Mouse (Mus musculus): ENCODE measurements at regions not wholly inside any gene's neighbourhood (a gene's known extent, or its start where the extent isn't known, plus 50 kb on each side); places are given as distances from the start of the nearest gene placed in this dataset.
A peak's percentile ranks its signal among the peaks of the same experiment; 100 is the strongest.

DNA sequence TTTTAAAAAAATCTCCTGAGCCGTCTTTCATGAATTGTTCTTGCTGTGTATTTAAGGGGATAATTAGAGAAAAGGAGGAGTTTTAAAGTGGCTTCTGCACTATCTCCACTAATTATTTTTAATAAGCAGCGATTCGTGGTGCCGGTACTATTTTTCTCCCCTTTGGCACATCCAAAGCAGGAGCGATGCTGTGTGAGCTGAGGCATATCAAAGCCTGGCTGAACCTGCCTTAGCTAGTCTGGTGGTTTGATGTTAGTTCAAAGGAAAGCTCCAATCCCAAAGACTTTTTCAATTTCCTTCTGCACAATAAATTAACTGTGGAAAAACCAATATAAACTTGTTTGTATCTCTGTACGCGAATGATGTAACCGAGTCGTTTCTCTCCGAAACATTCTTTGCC, 79.3 kb upstream of the Tmpo start:
- DNase-seq, result no peak
- H3K9ac ChIP-seq, result no peak overlapping the region

DNA sequence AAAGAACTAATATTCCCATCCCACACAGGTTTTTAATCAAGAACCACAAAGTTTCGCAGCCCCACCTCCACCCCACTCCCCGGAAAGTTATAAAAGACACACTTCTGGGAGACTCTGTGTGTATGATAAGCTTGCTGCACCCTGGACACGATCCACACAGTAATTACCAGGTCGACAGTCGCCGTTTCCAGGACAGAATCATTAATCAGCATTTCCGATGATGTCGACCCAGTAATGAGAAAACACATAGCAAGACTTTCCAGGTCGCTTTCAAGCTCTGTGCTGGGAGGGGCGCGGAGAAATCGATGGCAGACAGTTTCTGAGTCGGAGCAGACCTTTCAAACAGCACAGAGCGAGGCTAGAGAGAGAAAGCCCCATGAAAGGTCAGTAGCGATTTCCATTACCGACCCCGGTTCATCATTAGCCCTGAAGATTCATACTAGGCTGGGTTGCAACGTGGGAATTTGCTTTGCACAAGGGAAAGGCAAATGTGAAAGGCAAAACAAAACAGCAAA, 68.6 kb upstream of the Tmpo start:
- no peak overlapping the region for H3K9ac ChIP-seq
- H3K36me3 ChIP-seq (ENCODE audit: insufficient read depth), result no peaks in the 10 kb centered on the region
- no peaks in the 10 kb centered on the region for H3K9me3 ChIP-seq (ENCODE audit: low read length)
- 38% methylated on average over 18 of the region's 18 CpGs for WGBS
- no peak for ATAC-seq
- peak overlapping the region; percentile 23; the same call in 1 of the 2 replicates for H3K4me2 ChIP-seq (ENCODE audit: low read depth)
- no peak overlapping the region for H3K4me3 ChIP-seq (ENCODE audit: low read depth, low read length)
- DNase-seq, result no peak
- no peak for TF ChIP-seq CTCF (IDR thresholded peaks at IDR 0.05; ENCODE audit: low read depth)
- no peak overlapping the region for H3K27ac ChIP-seq (ENCODE audit: low read depth, low read length)
- H3K4me1 ChIP-seq (ENCODE audit: insufficient read depth), result no peaks in the 10 kb centered on the region
- no peaks in the 10 kb centered on the region; the same call in 1 of the 2 replicates for H3K27me3 ChIP-seq (ENCODE audit: insufficient read depth, low read length)

More for the DNA sequence above, 79.3 kb upstream of the Tmpo start:
- Histone ChIP-seq H3K4me1 (ENCODE audit: insufficient read depth) (no peaks in the 10 kb centered on the region), H3K27ac (ENCODE audit: low read depth, low read length) (no peak overlapping the region), H3K9me3 (ENCODE audit: low read length) (no peaks in the 10 kb centered on the region), H3K36me3 (ENCODE audit: insufficient read depth) (no peaks in the 10 kb centered on the region), H3K4me2 (ENCODE audit: low read depth) (no peak overlapping the region), H3K27me3 (ENCODE audit: insufficient read depth, low read length) (no peaks in the 10 kb centered on the region), H3K4me3 (ENCODE audit: low read depth, low read length) (no peak overlapping the region)
- TF ChIP-seq CTCF (IDR thresholded peaks at IDR 0.05; ENCODE audit: low read depth), result no peak
- 46% methylated on average over 10 of the region's 10 CpGs for WGBS
- no peak for ATAC-seq

DNA sequence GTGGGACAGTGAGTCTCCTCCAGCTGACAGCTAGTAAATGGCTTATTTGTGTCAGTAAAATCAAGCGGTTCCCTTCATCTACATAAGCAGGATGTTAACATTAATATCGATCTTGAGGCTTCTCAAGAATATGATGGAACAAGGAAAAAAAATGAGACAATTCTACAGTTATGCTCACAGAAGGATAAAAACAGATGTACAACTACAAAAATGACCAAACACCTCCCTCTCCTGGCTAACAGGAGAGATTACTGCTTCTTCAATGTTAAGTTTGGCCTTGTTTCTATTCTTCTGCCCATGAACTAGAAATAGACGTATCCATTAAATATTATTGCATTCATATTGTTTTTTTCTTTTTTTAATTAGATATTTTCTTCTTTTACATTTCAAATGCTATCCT, 63.2 kb upstream of the Tmpo start:
- H3K27ac ChIP-seq (ENCODE audit: low read depth, low read length), result no peak overlapping the region
- no peaks in the 10 kb centered on the region for H3K9me3 ChIP-seq (ENCODE audit: low read length)
- no peaks in the 10 kb centered on the region for H3K36me3 ChIP-seq (ENCODE audit: insufficient read depth)
- no peak overlapping the region for H3K4me3 ChIP-seq (ENCODE audit: low read depth, low read length)
- H3K27me3 ChIP-seq (ENCODE audit: insufficient read depth, low read length), result no peaks in the 10 kb centered on the region; the same call in 1 of the 2 replicates
- ATAC-seq (no peak), DNase-seq (peak; percentile 21)
- TF ChIP-seq CTCF (IDR thresholded peaks at IDR 0.05; ENCODE audit: low read depth), result peak; percentile 61
- H3K4me2 ChIP-seq (ENCODE audit: low read depth), result no peak overlapping the region
- H3K4me1 ChIP-seq (ENCODE audit: insufficient read depth), result no peaks in the 10 kb centered on the region; the same call in 1 of the 2 replicates
- no peak overlapping the region for H3K9ac ChIP-seq
- 78% methylated on average over 3 of the region's 3 CpGs for WGBS

DNA sequence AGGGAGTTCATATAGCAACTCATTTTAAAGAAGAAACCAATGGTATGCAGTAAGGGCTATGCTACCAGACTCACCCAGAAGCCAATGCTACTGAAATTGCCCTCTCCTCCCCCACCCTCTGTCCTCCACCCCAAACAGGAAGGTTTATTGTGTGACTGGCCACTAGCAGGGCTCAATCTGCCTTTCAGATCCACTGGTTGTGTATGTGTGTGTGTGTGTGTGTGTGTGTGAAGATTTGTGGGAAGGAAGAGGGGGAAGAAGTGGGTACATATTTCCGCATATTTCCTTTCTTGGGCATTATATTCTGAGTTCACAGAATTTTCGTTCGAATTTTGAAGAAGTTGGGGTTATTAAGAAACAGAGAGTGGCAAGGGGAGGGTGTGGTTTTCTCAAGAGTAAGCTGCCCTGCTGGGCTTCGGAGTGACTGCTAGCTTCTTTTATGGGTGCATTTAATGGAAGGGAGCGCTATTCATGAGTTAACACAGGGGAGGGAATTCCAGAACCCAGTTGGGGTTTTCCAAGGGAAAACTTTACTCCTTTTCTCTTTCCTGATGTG, 61.5 kb upstream of the Tmpo start:
- WGBS, result 68% methylated on average over 5 of the region's 5 CpGs

GRCm38 (mm10) chr10:91241611-91242005, 60.5 kb upstream of the Tmpo start:
- TF ChIP-seq CTCF (IDR thresholded peaks at IDR 0.05; ENCODE audit: low read depth), result no peak
- no peak for DNase-seq
- no peaks in the 10 kb centered on the region for H3K27me3 ChIP-seq (ENCODE audit: insufficient read depth, low read length)
- H3K4me2 ChIP-seq (ENCODE audit: low read depth), result peak overlapping the region; percentile 2; the same call in 1 of the 2 replicates
- no peaks in the 10 kb centered on the region for H3K36me3 ChIP-seq (ENCODE audit: insufficient read depth)
- H3K9me3 ChIP-seq (ENCODE audit: low read length), result no peaks in the 10 kb centered on the region
- no peak overlapping the region for H3K9ac ChIP-seq
- no peak overlapping the region; the same call in 1 of the 2 replicates for H3K27ac ChIP-seq (ENCODE audit: low read depth, low read length)
- WGBS, result 35% methylated on average over 7 of the region's 7 CpGs
- H3K4me1 ChIP-seq (ENCODE audit: insufficient read depth), result no peaks in the 10 kb centered on the region; the same call in 1 of the 2 replicates
- H3K4me3 ChIP-seq (ENCODE audit: low read depth, low read length), result no peak overlapping the region
- ATAC-seq, result no peak

More for the DNA sequence above, 61.5 kb upstream of the Tmpo start:
- Histone ChIP-seq H3K27me3 (ENCODE audit: insufficient read depth, low read length) (no peaks in the 10 kb centered on the region), H3K9me3 (ENCODE audit: low read length) (no peaks in the 10 kb centered on the region), H3K4me3 (ENCODE audit: low read depth, low read length) (no peak overlapping the region), H3K9ac (no peak overlapping the region), H3K4me2 (ENCODE audit: low read depth) (no peak overlapping the region), H3K4me1 (ENCODE audit: insufficient read depth) (no peaks in the 10 kb centered on the region; the same call in 1 of the 2 replicates), H3K36me3 (ENCODE audit: insufficient read depth) (no peaks in the 10 kb centered on the region), H3K27ac (ENCODE audit: low read depth, low read length) (no peak overlapping the region)
- TF ChIP-seq CTCF (IDR thresholded peaks at IDR 0.05; ENCODE audit: low read depth), result no peak
- DNase-seq, result no peak
- ATAC-seq, result no peak

- H3K4me3 ChIP-seq (ENCODE audit: low read depth, low read length), result no peak overlapping the region
- WGBS, result 35% methylated on average over 10 of the region's 10 CpGs
- TF ChIP-seq CTCF (IDR thresholded peaks at IDR 0.05; ENCODE audit: low read depth), result no peak
- DNase-seq (peak; percentile 25), ATAC-seq (peak; percentile 43; the same call in 1 of the 2 replicates)
- no peaks in the 10 kb centered on the region for H3K36me3 ChIP-seq (ENCODE audit: insufficient read depth)
- H3K4me1 ChIP-seq (ENCODE audit: insufficient read depth), result no peaks in the 10 kb centered on the region; the same call in 1 of the 2 replicates
- H3K9ac ChIP-seq, result no peak overlapping the region
- H3K27me3 ChIP-seq (ENCODE audit: insufficient read depth, low read length), result no peaks in the 10 kb centered on the region
- H3K4me2 ChIP-seq (ENCODE audit: low read depth), result peak overlapping the region; percentile 2; the same call in 1 of the 2 replicates
- H3K9me3 ChIP-seq (ENCODE audit: low read length), result no peaks in the 10 kb centered on the region
- H3K27ac ChIP-seq (ENCODE audit: low read depth, low read length), result no peak overlapping the region
These were observed 59.9 kb upstream of the Tmpo start for GRCm38 (mm10) chr10:91240856-91241610.

DNA sequence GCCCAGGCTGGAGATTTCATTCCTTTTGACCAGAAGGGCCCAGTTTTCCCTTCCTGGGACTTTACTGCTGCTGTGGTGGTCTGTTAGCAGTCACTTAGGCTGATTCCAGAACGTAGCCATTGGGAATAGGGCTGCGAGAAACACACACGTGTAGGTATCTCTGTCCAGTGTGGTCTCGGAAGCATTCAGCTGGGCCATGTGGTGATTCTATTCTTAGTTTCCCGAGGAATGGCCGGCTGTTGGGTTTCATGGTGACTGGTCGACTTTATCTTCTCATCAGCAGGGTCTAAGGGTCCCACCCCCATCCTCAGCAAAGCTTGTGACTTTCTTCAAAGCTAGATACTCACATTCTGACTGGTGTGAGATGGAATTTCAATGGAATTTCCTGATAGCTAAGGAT, 59.2 kb upstream of the Tmpo start:
- Histone ChIP-seq H3K9me3 (ENCODE audit: low read length) (no peaks in the 10 kb centered on the region), H3K4me3 (ENCODE audit: low read depth, low read length) (no peak overlapping the region), H3K36me3 (ENCODE audit: insufficient read depth) (no peaks in the 10 kb centered on the region), H3K27ac (ENCODE audit: low read depth, low read length) (no peak overlapping the region), H3K27me3 (ENCODE audit: insufficient read depth, low read length) (no peaks in the 10 kb centered on the region), H3K9ac (no peak overlapping the region), H3K4me2 (ENCODE audit: low read depth) (no peak overlapping the region), H3K4me1 (ENCODE audit: insufficient read depth) (no peaks in the 10 kb centered on the region; the same call in 1 of the 2 replicates)
- DNase-seq (no peak), ATAC-seq (no peak)
- whole genome bisulfite sequencing, result 82% methylated on average over 7 of the region's 7 CpGs
- TF ChIP-seq CTCF (IDR thresholded peaks at IDR 0.05; ENCODE audit: low read depth), result no peak
